Mouse (Mus musculus): Measurements from ENCODE around the gene Olfr575.

The Olfr575 gene

GRCm38 (mm10) chr7:102958593-102958992, at the start of gene Olfr575:
TSS of gene Olfr575 (minus strand) at chr7:102958775.
- DNase-seq (ENCODE audit: low spot score in 2 of 2): no peak

- no peak for DNase-seq (ENCODE audit: low spot score in 2 of 2)
These were observed 30.6 kb upstream of the Olfr575 start, which contains the start of gene Olfr578 for GRCm38 (mm10) chr7:102989224-102989623. TSS of gene Olfr578 (minus strand) at chr7:102989324.

- no peak for DNase-seq (ENCODE audit: low spot score in 2 of 2)
These were observed 17.3 kb upstream of the Olfr575 start, which contains the start of gene Olfr577 for GRCm38 (mm10) chr7:102975843-102976242. TSS of gene Olfr577 (minus strand) at chr7:102975943.

- no peak for DNase-seq (ENCODE audit: low spot score in 2 of 2)
These were observed 15.8 kb upstream of the Olfr575 start for GRCm38 (mm10) chr7:102974399-102974798.

- no peak for DNase-seq (ENCODE audit: low spot score in 2 of 2)
These were observed 3.8 kb upstream of the Olfr575 start, which contains the start of gene Olfr576 for GRCm38 (mm10) chr7:102962360-102962759. TSS of gene Olfr576 (plus strand) at chr7:102962660.

- DNase-seq (ENCODE audit: low spot score in 2 of 2): no peak
These were observed 438 bp downstream of the Olfr575 start for GRCm38 (mm10) chr7:102958137-102958536.

GRCm38 (mm10) chr7:102950732-102951131, 7.8 kb downstream of the Olfr575 start:
- no peak for DNase-seq (ENCODE audit: low spot score in 2 of 2)

GRCm38 (mm10) chr7:102948167-102948566, 10.4 kb downstream of the Olfr575 start, which contains the start of gene Olfr574:
TSS of gene Olfr574 (plus strand) at chr7:102948467.
- DNase-seq (ENCODE audit: low spot score in 2 of 2): no peak

- DNase-seq (ENCODE audit: low spot score in 2 of 2): no peak
These were observed 15.2 kb downstream of the Olfr575 start for GRCm38 (mm10) chr7:102943417-102943816.

- no peak for DNase-seq (ENCODE audit: low spot score in 2 of 2)
These were observed 16.1 kb downstream of the Olfr575 start, which contains the start of gene Olfr573-ps1 for GRCm38 (mm10) chr7:102942475-102942874. TSS of gene Olfr573-ps1 (minus strand) at chr7:102942575.

- no peak for DNase-seq (ENCODE audit: low spot score in 2 of 2)
These were observed 31.5 kb downstream of the Olfr575 start for GRCm38 (mm10) chr7:102927105-102927504.

- DNase-seq (ENCODE audit: low spot score in 2 of 2): no peak
These were observed 34.5 kb downstream of the Olfr575 start, which contains the start of gene Olfr572 for GRCm38 (mm10) chr7:102924109-102924508. TSS of gene Olfr572 (plus strand) at chr7:102924409.

- DNase-seq (ENCODE audit: low spot score in 2 of 2): peak in 1 of 2 experiments; percentile 3
These were observed 38.9 kb downstream of the Olfr575 start for GRCm38 (mm10) chr7:102919632-102920031.

- DNase-seq (ENCODE audit: low spot score in 2 of 2): no peak
These were observed 41.3 kb downstream of the Olfr575 start, which contains the start of gene Olfr571 for GRCm38 (mm10) chr7:102917032-102917875. TSS of gene Olfr571 (minus strand) at chr7:102917536.

GRCm38 (mm10) chr7:102916405-102916804, 42.2 kb downstream of the Olfr575 start:
- DNase-seq (ENCODE audit: low spot score in 2 of 2): no peak

GRCm38 (mm10) chr7:102915261-102915660, 43.3 kb downstream of the Olfr575 start:
- no peak for DNase-seq (ENCODE audit: low spot score in 2 of 2)

Data from frontal cortex, postnatal 36 days (tissue).